Mouse (Mus musculus): ENCODE data around the gene Gls2. TPM values are rescaled to one million over a fixed set of nuclear protein-coding genes. Genes with fewer than 3 reads are reported as not detected.
"Not testable (repeated sequence)": the region's sequence is repeated elsewhere in the genome, so short reads cannot be mapped to it uniquely, and the experiment has no call there.

Gene Gls2
- polyA plus RNA-seq, 1 experiment from 2014 or later: 1.5 TPM

- H3K4me2 ChIP-seq (replicated peaks): peak within 1 kb of the TSS; percentile 43
- H3K4me1 ChIP-seq: peaks cover 8% of the 10 kb centered on the region
- no peak within 1 kb of the TSS for H3K27ac ChIP-seq
- no peaks in the 10 kb centered on the region for H3K27me3 ChIP-seq (replicated peaks)
- no peak within 1 kb of the TSS for H3K9ac ChIP-seq
- H3K9me3 ChIP-seq: no peaks in the 10 kb centered on the region
- no peak within 1 kb of the TSS for H3K4me3 ChIP-seq
- ATAC-seq (ENCODE audit: low FRiP score, low read depth): no peak
- WGBS: 1% methylated on average over 6 of the region's 6 CpGs
- no peaks in the 10 kb centered on the region for H3K36me3 ChIP-seq
Measured at GRCm38 (mm10) chr10:128179989-128180388, 14.3 kb upstream of the Gls2 start, which contains the start of gene Rbms2. Gene Rbms2 (minus strand): TSS chr10:128180297.

- no peak overlapping the region for H3K27ac ChIP-seq
- 90% methylated on average over 2 of the region's 2 CpGs for WGBS
- no peaks in the 10 kb centered on the region for H3K36me3 ChIP-seq
- no peak for ATAC-seq (ENCODE audit: low FRiP score, low read depth)
- no peak overlapping the region for H3K9ac ChIP-seq
- H3K9me3 ChIP-seq: no peaks in the 10 kb centered on the region
- no peaks in the 10 kb centered on the region for H3K27me3 ChIP-seq (replicated peaks)
- no peaks in the 10 kb centered on the region for H3K4me1 ChIP-seq
- no peak overlapping the region for H3K4me2 ChIP-seq (replicated peaks)
- no peak overlapping the region for H3K4me3 ChIP-seq
Measured at GRCm38 (mm10) chr10:128184296-128184695, 10.0 kb upstream of the Gls2 start.

- H3K9me3 ChIP-seq: no peaks in the 10 kb centered on the region
- H3K27ac ChIP-seq: no peak overlapping the region
- no peak overlapping the region for H3K9ac ChIP-seq
- no peaks in the 10 kb centered on the region for H3K36me3 ChIP-seq
- no peak overlapping the region for H3K4me2 ChIP-seq (replicated peaks)
- no peak overlapping the region for H3K4me3 ChIP-seq
- ATAC-seq (ENCODE audit: low FRiP score, low read depth): peak; percentile 25; the same call in 1 of the 2 replicates
- 76% methylated on average over 6 of the region's 6 CpGs for WGBS
- H3K27me3 ChIP-seq (replicated peaks): no peaks in the 10 kb centered on the region
- H3K4me1 ChIP-seq: no peaks in the 10 kb centered on the region
Measured at GRCm38 (mm10) chr10:128185277-128185940, 8.8 kb upstream of the Gls2 start.

- no peak overlapping the region for H3K9ac ChIP-seq
- H3K4me3 ChIP-seq: no peak overlapping the region
- ATAC-seq (ENCODE audit: low FRiP score, low read depth): peak; percentile 50; the same call in 1 of the 2 replicates
- no peaks in the 10 kb centered on the region for H3K4me1 ChIP-seq
- 57% methylated on average over 2 of the region's 2 CpGs for WGBS
- H3K9me3 ChIP-seq: no peaks in the 10 kb centered on the region
- H3K4me2 ChIP-seq (replicated peaks): no peak overlapping the region
- no peak overlapping the region for H3K27ac ChIP-seq
- no peaks in the 10 kb centered on the region for H3K27me3 ChIP-seq (replicated peaks)
- no peaks in the 10 kb centered on the region for H3K36me3 ChIP-seq
Measured at GRCm38 (mm10) chr10:128185959-128186358, 8.3 kb upstream of the Gls2 start.

GRCm38 (mm10) chr10:128187181-128187605, 7.1 kb upstream of the Gls2 start:
- Histone ChIP-seq H3K4me2 (replicated peaks) (no peak overlapping the region), H3K27ac (no peak overlapping the region), H3K4me3 (no peak overlapping the region), H3K4me1 (no peaks in the 10 kb centered on the region), H3K9me3 (no peaks in the 10 kb centered on the region), H3K27me3 (replicated peaks) (no peaks in the 10 kb centered on the region), H3K9ac (no peak overlapping the region), H3K36me3 (no peaks in the 10 kb centered on the region)
- 65% methylated on average over 5 of the region's 5 CpGs for WGBS
- ATAC-seq (ENCODE audit: low FRiP score, low read depth): no peak

GRCm38 (mm10) chr10:128188242-128188877, 5.9 kb upstream of the Gls2 start:
- Histone ChIP-seq H3K27ac (no peak overlapping the region), H3K9ac (no peak overlapping the region), H3K9me3 (no peaks in the 10 kb centered on the region), H3K4me2 (replicated peaks) (no peak overlapping the region), H3K27me3 (replicated peaks) (no peaks in the 10 kb centered on the region), H3K36me3 (no peaks in the 10 kb centered on the region), H3K4me3 (no peak overlapping the region), H3K4me1 (0 out of 2 replicates have a peak, but pooled peaks cover under 1% of the 10 kb centered on the region)
- 39% methylated on average over 2 of the region's 2 CpGs for WGBS
- ATAC-seq (ENCODE audit: low FRiP score, low read depth): no peak

GRCm38 (mm10) chr10:128191472-128191871, 2.8 kb upstream of the Gls2 start:
- WGBS: 82% methylated on average over 2 of the region's 2 CpGs
- Histone ChIP-seq H3K9ac (no peak overlapping the region), H3K36me3 (no peaks in the 10 kb centered on the region), H3K27ac (no peak overlapping the region), H3K4me3 (no peak overlapping the region), H3K4me2 (replicated peaks) (no peak overlapping the region), H3K9me3 (no peaks in the 10 kb centered on the region), H3K27me3 (replicated peaks) (peaks cover 19% of the 10 kb centered on the region), H3K4me1 (peaks cover 15% of the 10 kb centered on the region)
- no peak for ATAC-seq (ENCODE audit: low FRiP score, low read depth)

GRCm38 (mm10) chr10:128192030-128192766, 2.1 kb upstream of the Gls2 start:
- H3K36me3 ChIP-seq; H3K27ac ChIP-seq; H3K4me2 ChIP-seq (replicated peaks); ATAC-seq (ENCODE audit: low FRiP score, low read depth); H3K9ac ChIP-seq; H3K9me3 ChIP-seq; H3K4me3 ChIP-seq: not testable (repeated sequence)
- Histone ChIP-seq H3K4me1 (peaks cover 15% of the 10 kb centered on the region), H3K27me3 (replicated peaks) (peaks cover 22% of the 10 kb centered on the region)
- WGBS: 93% methylated on average over 3 of the region's 3 CpGs

- ATAC-seq (ENCODE audit: low FRiP score, low read depth): no peak
- Histone ChIP-seq H3K9me3 (no peaks in the 10 kb centered on the region), H3K27me3 (replicated peaks) (peaks cover 22% of the 10 kb centered on the region), H3K4me1 (peaks cover 15% of the 10 kb centered on the region), H3K4me2 (replicated peaks) (peak overlapping the region; percentile 98; the same call in 1 of the 2 replicates), H3K9ac (no peak overlapping the region), H3K27ac (no peak overlapping the region), H3K36me3 (no peaks in the 10 kb centered on the region), H3K4me3 (no peak overlapping the region)
- WGBS: 92% methylated on average over 6 of the region's 6 CpGs
Measured at GRCm38 (mm10) chr10:128193113-128193512, 1.1 kb upstream of the Gls2 start.

- no peaks in the 10 kb centered on the region for H3K9me3 ChIP-seq
- peak overlapping the region; percentile 98 for H3K4me2 ChIP-seq (replicated peaks)
- H3K4me3 ChIP-seq: peak overlapping the region; percentile 70
- peak overlapping the region; percentile 69 for H3K9ac ChIP-seq
- WGBS: under 1% methylated on average over 70 of the region's 79 CpGs
- H3K36me3 ChIP-seq: no peaks in the 10 kb centered on the region
- peaks cover 15% of the 10 kb centered on the region for H3K4me1 ChIP-seq
- H3K27ac ChIP-seq: no peak overlapping the region
- peak; percentile 91 for ATAC-seq (ENCODE audit: low FRiP score, low read depth)
- peaks cover 22% of the 10 kb centered on the region for H3K27me3 ChIP-seq (replicated peaks)
Measured at GRCm38 (mm10) chr10:128194551-128195461, 549 bp downstream of the Gls2 start.

GRCm38 (mm10) chr10:128201856-128202255, 7.6 kb downstream of the Gls2 start:
- H3K4me1 ChIP-seq: no peaks in the 10 kb centered on the region
- H3K4me2 ChIP-seq (replicated peaks): no peak overlapping the region
- no peak overlapping the region for H3K27ac ChIP-seq
- no peak overlapping the region for H3K4me3 ChIP-seq
- no peaks in the 10 kb centered on the region for H3K9me3 ChIP-seq
- 72% methylated on average over 6 of the region's 6 CpGs for WGBS
- no peak for ATAC-seq (ENCODE audit: low FRiP score, low read depth)
- H3K36me3 ChIP-seq: no peaks in the 10 kb centered on the region
- H3K9ac ChIP-seq: no peak overlapping the region
- peaks cover under 1% of the 10 kb centered on the region; the same call in 1 of the 2 replicates for H3K27me3 ChIP-seq (replicated peaks)
